Mouse (Mus musculus) thymus, adult 2 months (tissue): Measurements from ENCODE around the gene Cdc34.

ENCODE experiments used
- CTCF ChIP-seq: fragments of 200-500 bp; IDR thresholded peaks from 2 replicates; pipeline ENCODE4 v1.5.1; 2012; ENCODE audit warnings: mild to moderate bottlenecking, control low read depth, low read length, moderate library complexity, borderline replicate concordance; ENCODE audit not compliant: control insufficient read depth, poor library complexity, insufficient read depth; ENCODE audit errors: extremely low read depth
- POLR2A ChIP-seq: fragments of 200-500 bp; IDR thresholded peaks from 2 replicates; pipeline ENCODE4 v1.6.1; 2012; ENCODE audit warnings: mild to moderate bottlenecking, low read length, control low read depth, moderate library complexity; ENCODE audit not compliant: control insufficient read depth, poor library complexity, insufficient read depth; ENCODE audit errors: extremely low read depth

- TF ChIP-seq CTCF = no peak
- no peak for TF ChIP-seq POLR2A
These were observed 35.8 kb downstream of the Cdc34 start for GRCm38 (mm10) chr10:79717640-79718357.
